Mouse (Mus musculus): ENCODE measurements around the gene Gucy2e. TPM values are rescaled to one million over a fixed set of nuclear protein-coding genes. Genes with fewer than 3 reads are reported as not detected.

Gene Gucy2e
- polyA plus RNA-seq, 1 experiment from 2014 or later, result 0.04 TPM

DNA sequence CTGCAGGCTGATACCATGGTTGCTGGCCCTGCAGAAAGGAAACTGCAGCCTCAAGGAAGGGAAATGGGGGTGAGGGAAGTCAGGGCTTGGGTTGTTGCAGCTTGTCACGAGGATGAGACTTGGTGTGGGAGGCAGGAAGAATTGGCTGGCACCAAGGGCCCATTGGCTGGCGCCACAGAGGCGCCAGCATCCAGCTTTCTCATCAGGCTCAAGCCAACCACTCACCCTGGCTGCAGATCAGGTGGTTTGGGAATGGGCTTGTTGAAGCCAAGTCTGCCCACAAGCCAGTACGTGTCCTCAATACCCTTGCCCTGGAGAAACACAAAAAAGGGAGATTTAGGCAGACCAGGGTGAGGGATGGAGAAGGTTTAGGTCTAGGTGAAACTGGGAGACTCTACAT, 13.7 kb downstream of the Gucy2e start:
- H3K27me3 ChIP-seq (ENCODE audit: control insufficient read depth, insufficient read depth, low read length), result no peaks in the 10 kb centered on the region
- H3K4me3 ChIP-seq (ENCODE audit: low read depth, low read length), result no peak overlapping the region
- ATAC-seq (ENCODE audit: low FRiP score, low TSS enrichment) (no peak), DNase-seq (ENCODE audit: low spot score) (no peak)
- no peak overlapping the region for H3K27ac ChIP-seq (replicated peaks)
- TF ChIP-seq CTCF (IDR thresholded peaks at IDR 0.05; ENCODE audit: low read depth) (no peak), EP300 (optimal IDR thresholded peaks at IDR 0.05) (no peak)
- no peaks in the 10 kb centered on the region for H3K4me1 ChIP-seq (replicated peaks; ENCODE audit: control insufficient read depth, insufficient read depth)
- no peaks in the 10 kb centered on the region for H3K9me3 ChIP-seq (ENCODE audit: control insufficient read depth, low read length)
- no peak overlapping the region for H3K9ac ChIP-seq (ENCODE audit: low read length)
- no peak overlapping the region for H3K4me2 ChIP-seq (replicated peaks; ENCODE audit: low read depth)
- H3K36me3 ChIP-seq (ENCODE audit: control insufficient read depth, insufficient read depth, low read length), result no peaks in the 10 kb centered on the region
- WGBS, result 85% methylated on average over 4 of the region's 4 CpGs

DNA sequence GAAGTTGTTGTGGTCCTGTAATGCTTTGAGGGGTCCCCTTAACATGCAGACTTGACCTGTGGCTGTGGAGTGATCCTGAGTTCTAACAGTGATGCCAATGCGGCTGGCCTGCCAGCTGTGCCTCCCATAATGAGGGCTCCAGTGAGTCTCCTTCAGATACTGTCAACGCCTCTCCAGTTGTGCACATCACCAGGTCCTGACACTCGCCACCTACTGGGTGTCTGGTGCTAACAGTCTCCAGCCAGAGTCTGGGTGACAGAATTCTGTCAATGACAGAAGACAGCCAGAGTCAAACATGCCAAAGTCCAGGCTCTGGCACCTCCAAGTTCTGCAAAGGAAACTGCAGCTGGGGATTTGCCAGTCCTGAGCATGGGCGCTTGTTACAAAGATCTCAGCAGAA, 15.8 kb downstream of the Gucy2e start:
- Histone ChIP-seq H3K27ac (replicated peaks) (no peak overlapping the region), H3K4me1 (replicated peaks; ENCODE audit: control insufficient read depth, insufficient read depth) (no peaks in the 10 kb centered on the region), H3K9ac (ENCODE audit: low read length) (no peak overlapping the region), H3K4me2 (replicated peaks; ENCODE audit: low read depth) (no peak overlapping the region), H3K9me3 (ENCODE audit: control insufficient read depth, low read length) (no peaks in the 10 kb centered on the region), H3K27me3 (ENCODE audit: control insufficient read depth, insufficient read depth, low read length) (no peaks in the 10 kb centered on the region), H3K4me3 (ENCODE audit: low read depth, low read length) (no peak overlapping the region), H3K36me3 (ENCODE audit: control insufficient read depth, insufficient read depth, low read length) (no peaks in the 10 kb centered on the region)
- TF ChIP-seq CTCF (IDR thresholded peaks at IDR 0.05; ENCODE audit: low read depth), result 0 out of 2 replicates have a peak, but pooled peaks have one; percentile 3
- no peak for TF ChIP-seq EP300 (optimal IDR thresholded peaks at IDR 0.05)
- no peak for ATAC-seq (ENCODE audit: low FRiP score, low TSS enrichment)
- WGBS, result 76% methylated on average over 4 of the region's 4 CpGs
- DNase-seq (ENCODE audit: low spot score), result no peak

DNA sequence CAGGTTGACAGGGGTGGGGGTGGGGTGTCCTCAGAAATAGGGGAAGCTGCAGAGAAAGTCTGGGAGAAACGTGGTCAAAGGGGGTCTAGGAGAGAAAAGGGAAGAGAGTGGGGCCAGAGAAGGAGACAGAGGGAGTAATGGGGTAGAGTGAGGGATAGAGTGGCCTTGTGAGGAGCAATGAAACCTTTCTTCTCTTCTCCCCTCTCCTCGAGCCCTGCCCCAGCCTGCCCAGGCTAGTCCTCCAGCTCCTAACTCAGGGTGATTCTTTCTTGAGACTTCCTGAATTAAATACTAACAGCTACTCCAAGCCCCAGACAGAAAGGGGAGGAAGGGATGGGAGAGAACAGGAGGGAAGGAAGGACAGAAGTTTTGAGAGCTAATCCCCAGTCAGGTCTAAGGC, 18.2 kb downstream of the Gucy2e start:
- Histone ChIP-seq H3K9ac (ENCODE audit: low read length) (no peak overlapping the region), H3K27ac (replicated peaks) (no peak overlapping the region), H3K4me2 (replicated peaks; ENCODE audit: low read depth) (no peak overlapping the region), H3K27me3 (ENCODE audit: control insufficient read depth, insufficient read depth, low read length) (no peaks in the 10 kb centered on the region), H3K36me3 (ENCODE audit: control insufficient read depth, insufficient read depth, low read length) (no peaks in the 10 kb centered on the region), H3K4me1 (replicated peaks; ENCODE audit: control insufficient read depth, insufficient read depth) (no peaks in the 10 kb centered on the region), H3K4me3 (ENCODE audit: low read depth, low read length) (no peak overlapping the region), H3K9me3 (ENCODE audit: control insufficient read depth, low read length) (no peaks in the 10 kb centered on the region)
- ATAC-seq (ENCODE audit: low FRiP score, low TSS enrichment) (no peak), DNase-seq (ENCODE audit: low spot score) (no peak)
- TF ChIP-seq CTCF (IDR thresholded peaks at IDR 0.05; ENCODE audit: low read depth), result no peak
- no peak for TF ChIP-seq EP300 (optimal IDR thresholded peaks at IDR 0.05)
- 69% methylated on average over 2 of the region's 2 CpGs for WGBS

- DNase-seq (ENCODE audit: low spot score) (no peak), ATAC-seq (ENCODE audit: low FRiP score, low TSS enrichment) (no peak)
- Histone ChIP-seq H3K4me2 (replicated peaks; ENCODE audit: low read depth) (no peak overlapping the region), H3K9ac (ENCODE audit: low read length) (no peak overlapping the region), H3K27me3 (ENCODE audit: control insufficient read depth, insufficient read depth, low read length) (no peaks in the 10 kb centered on the region), H3K27ac (replicated peaks) (no peak overlapping the region), H3K4me3 (ENCODE audit: low read depth, low read length) (no peak overlapping the region), H3K9me3 (ENCODE audit: control insufficient read depth, low read length) (no peaks in the 10 kb centered on the region), H3K4me1 (replicated peaks; ENCODE audit: control insufficient read depth, insufficient read depth) (no peaks in the 10 kb centered on the region), H3K36me3 (ENCODE audit: control insufficient read depth, insufficient read depth, low read length) (no peaks in the 10 kb centered on the region)
- WGBS, result 90% methylated on average over 5 of the region's 5 CpGs
- TF ChIP-seq CTCF (IDR thresholded peaks at IDR 0.05; ENCODE audit: low read depth) (no peak), EP300 (optimal IDR thresholded peaks at IDR 0.05) (no peak)
Measured at GRCm38 (mm10) chr11:69217411-69217810, 19.4 kb downstream of the Gucy2e start.

- H3K27me3 ChIP-seq (ENCODE audit: control insufficient read depth, insufficient read depth, low read length), result no peaks in the 10 kb centered on the region
- no peak overlapping the region for H3K27ac ChIP-seq (replicated peaks)
- no peak overlapping the region for H3K4me2 ChIP-seq (replicated peaks; ENCODE audit: low read depth)
- no peaks in the 10 kb centered on the region for H3K36me3 ChIP-seq (ENCODE audit: control insufficient read depth, insufficient read depth, low read length)
- H3K4me1 ChIP-seq (replicated peaks; ENCODE audit: control insufficient read depth, insufficient read depth), result no peaks in the 10 kb centered on the region
- WGBS, result 5% methylated on average over 2 of the region's 2 CpGs
- no peak overlapping the region for H3K9ac ChIP-seq (ENCODE audit: low read length)
- no peaks in the 10 kb centered on the region for H3K9me3 ChIP-seq (ENCODE audit: control insufficient read depth, low read length)
- DNase-seq (ENCODE audit: low spot score) (no peak), ATAC-seq (ENCODE audit: low FRiP score, low TSS enrichment) (no peak)
- no peak for TF ChIP-seq EP300 (optimal IDR thresholded peaks at IDR 0.05)
- no peak overlapping the region for H3K4me3 ChIP-seq (ENCODE audit: low read depth, low read length)
Measured at GRCm38 (mm10) chr11:69211431-69211830, 25.4 kb downstream of the Gucy2e start.

DNA sequence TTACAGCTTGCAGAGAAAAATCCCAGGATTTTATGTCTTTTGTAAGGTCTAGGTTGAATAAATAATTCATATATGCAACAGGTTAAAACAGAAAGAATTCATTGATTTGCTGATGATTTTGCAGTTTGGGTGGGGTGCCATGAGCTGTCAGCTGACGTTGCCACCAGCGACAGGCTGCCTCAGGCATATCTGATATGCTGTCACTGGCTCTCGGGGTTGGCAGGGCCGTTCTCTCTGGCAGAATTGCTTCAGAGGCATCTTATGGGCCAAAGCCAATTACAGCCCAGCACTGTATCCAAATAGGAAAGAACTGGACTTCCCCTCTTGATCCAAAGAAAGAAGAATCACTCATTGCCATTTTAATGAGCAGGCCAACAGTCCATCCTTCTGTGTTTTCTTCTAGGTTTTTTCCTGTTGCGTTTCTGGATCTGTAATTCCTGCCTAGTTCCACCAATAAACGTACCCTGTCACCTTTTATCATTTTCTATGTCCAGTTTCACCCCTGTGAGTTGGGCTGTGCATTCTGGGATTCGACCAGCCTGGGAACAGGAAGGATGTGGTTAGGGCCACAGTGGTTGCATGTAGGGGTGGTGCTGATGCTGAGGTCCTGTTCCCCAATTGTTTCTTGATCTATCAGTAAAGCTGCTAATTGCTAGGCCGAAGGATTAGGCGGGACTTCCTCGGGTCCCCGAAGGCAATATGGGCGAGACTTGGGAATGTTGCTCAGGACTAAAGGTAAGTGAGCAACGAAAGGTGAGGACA, 34.2 kb downstream of the Gucy2e start:
- Histone ChIP-seq H3K9me3 (ENCODE audit: control insufficient read depth, low read length) (no peaks in the 10 kb centered on the region), H3K36me3 (ENCODE audit: control insufficient read depth, insufficient read depth, low read length) (no peaks in the 10 kb centered on the region), H3K4me3 (ENCODE audit: low read depth, low read length) (no peak overlapping the region), H3K27me3 (ENCODE audit: control insufficient read depth, insufficient read depth, low read length) (no peaks in the 10 kb centered on the region), H3K9ac (ENCODE audit: low read length) (no peak overlapping the region), H3K4me2 (replicated peaks; ENCODE audit: low read depth) (no peak overlapping the region), H3K4me1 (replicated peaks; ENCODE audit: control insufficient read depth, insufficient read depth) (no peaks in the 10 kb centered on the region), H3K27ac (replicated peaks) (no peak overlapping the region)
- ATAC-seq (ENCODE audit: low FRiP score, low TSS enrichment), result no peak
- WGBS, result 67% methylated on average over 13 of the region's 13 CpGs
- DNase-seq (ENCODE audit: low spot score), result no peak
- TF ChIP-seq CTCF (IDR thresholded peaks at IDR 0.05; ENCODE audit: low read depth) (no peak), EP300 (optimal IDR thresholded peaks at IDR 0.05) (no peak)

Measured in stomach, postnatal 0 days (tissue).